Mouse (Mus musculus) lung, embryonic 15.5 days (tissue): ENCODE measurements around the gene Pgd. TPM values are rescaled to one million over a fixed set of nuclear protein-coding genes. Genes with fewer than 3 reads are reported as not detected.

Source experiments
- ATAC-seq: fragments of 200-750 bp; cut with Nextera tagmentation; 2 replicates; pipeline ENCODE4 v1.8.0; 2017; ENCODE audit warnings: moderate number of reproducible peaks, borderline replicate concordance; ENCODE audit not compliant: low FRiP score, low TSS enrichment; ENCODE audit errors: extremely low read depth
- H3K27ac ChIP-seq: fragments of 300-500 bp; sonication (generic); 2 replicates; pipeline ENCODE4 v1.5.1; 2015; ENCODE audit warnings: moderate library complexity, mild to moderate bottlenecking, inconsistent platforms
- H3K27me3 ChIP-seq: fragments of 300-500 bp; sonication (generic); 2 replicates; pipeline ENCODE4 v1.6.1; 2015; ENCODE audit warnings: inconsistent platforms
- H3K36me3 ChIP-seq: fragments of 300-500 bp; sonication (generic); 2 replicates; pipeline ENCODE4 v1.6.1; 2015; ENCODE audit warnings: inconsistent platforms
- H3K4me1 ChIP-seq: fragments of 300-500 bp; sonication (generic); 2 replicates; pipeline ENCODE4 v1.6.1; 2015; ENCODE audit warnings: inconsistent platforms
- H3K4me2 ChIP-seq: fragments of 300-500 bp; sonication (generic); 2 replicates; pipeline ENCODE4 v1.6.1; 2015; ENCODE audit warnings: inconsistent platforms, mild to moderate bottlenecking, moderate library complexity
- H3K4me3 ChIP-seq: fragments of 300-500 bp; sonication (generic); 2 replicates; pipeline ENCODE4 v1.5.1; 2015; ENCODE audit warnings: mild to moderate bottlenecking, inconsistent platforms
- H3K9ac ChIP-seq: fragments of 300-500 bp; sonication (generic); 2 replicates; pipeline ENCODE4 v1.6.1; 2015; ENCODE audit warnings: inconsistent platforms
- H3K9me3 ChIP-seq: fragments of 300-500 bp; sonication (generic); 2 replicates; pipeline ENCODE4 v1.6.1; 2016; ENCODE audit warnings: inconsistent platforms
- WGBS: fragments of 180-500 bp; shearing (Covaris S2); methylation state at CpG from one replicate; pipeline ENCODE4 v1.1.7; 2015; 5-methylcytosine and 5-hydroxymethylcytosine counted together
- polyA plus RNA-seq: library from polyadenylated mRNA; unstranded; fragments of >200 nt; fragmentation: Nextera tagmentation; extraction: Ambion mirVana; gene quantifications from 2 replicates; pipeline ENCODE4 v1.2.1, GENCODE M21; 2015

Pgd gene
- polyA plus RNA-seq, 1 experiment from 2014 or later: 117 TPM

GRCm38 (mm10) chr4:149149196-149149595 lies 17.4 kb downstream of the Pgd start:
- Histone ChIP-seq H3K4me1 (peaks cover 17% of the 10 kb centered on the region; the same call in 1 of the 2 replicates), H3K36me3 (peaks cover 48% of the 10 kb centered on the region), H3K4me3 (no peak overlapping the region), H3K4me2 (no peak overlapping the region), H3K27ac (no peak overlapping the region), H3K9ac (no peak overlapping the region), H3K27me3 (no peaks in the 10 kb centered on the region), H3K9me3 (no peaks in the 10 kb centered on the region)
- no peak for ATAC-seq
- WGBS: 78% methylated on average over 9 of the region's 9 CpGs

GRCm38 (mm10) chr4:149148084-149148483 lies 18.5 kb downstream of the Pgd start:
- H3K36me3 ChIP-seq: peaks cover 37% of the 10 kb centered on the region
- H3K27ac ChIP-seq: no peak overlapping the region
- 77% methylated on average over 4 of the region's 4 CpGs for WGBS
- no peak overlapping the region for H3K9ac ChIP-seq
- no peaks in the 10 kb centered on the region for H3K9me3 ChIP-seq
- H3K4me2 ChIP-seq: no peak overlapping the region
- no peak overlapping the region for H3K4me3 ChIP-seq
- H3K4me1 ChIP-seq: peaks cover 17% of the 10 kb centered on the region; the same call in 1 of the 2 replicates
- no peak for ATAC-seq
- no peaks in the 10 kb centered on the region for H3K27me3 ChIP-seq

GRCm38 (mm10) chr4:149147528-149147927 lies 19.0 kb downstream of the Pgd start:
- Histone ChIP-seq H3K36me3 (peaks cover 32% of the 10 kb centered on the region), H3K4me2 (no peak overlapping the region), H3K27ac (no peak overlapping the region), H3K27me3 (no peaks in the 10 kb centered on the region), H3K9me3 (no peaks in the 10 kb centered on the region), H3K4me3 (no peak overlapping the region), H3K4me1 (peaks cover 17% of the 10 kb centered on the region; the same call in 1 of the 2 replicates), H3K9ac (no peak overlapping the region)
- WGBS: 59% methylated on average over 7 of the region's 7 CpGs
- ATAC-seq: no peak

GRCm38 (mm10) chr4:149145151-149145550 lies 21.4 kb downstream of the Pgd start:
- H3K36me3 ChIP-seq: peaks cover 9% of the 10 kb centered on the region; the same call in 1 of the 2 replicates
- H3K9me3 ChIP-seq: no peaks in the 10 kb centered on the region
- 77% methylated on average over 4 of the region's 4 CpGs for WGBS
- no peak overlapping the region for H3K9ac ChIP-seq
- no peak overlapping the region for H3K27ac ChIP-seq
- ATAC-seq: no peak
- H3K4me2 ChIP-seq: no peak overlapping the region
- H3K4me1 ChIP-seq: peaks cover 17% of the 10 kb centered on the region; the same call in 1 of the 2 replicates
- H3K27me3 ChIP-seq: no peaks in the 10 kb centered on the region
- no peak overlapping the region for H3K4me3 ChIP-seq

GRCm38 (mm10) chr4:149144459-149144858 lies 22.1 kb downstream of the Pgd start:
- no peak overlapping the region for H3K27ac ChIP-seq
- no peaks in the 10 kb centered on the region for H3K27me3 ChIP-seq
- ATAC-seq: peak; percentile 62; the same call in 1 of the 2 replicates
- WGBS: 2% methylated on average over 3 of the region's 3 CpGs
- no peaks in the 10 kb centered on the region for H3K9me3 ChIP-seq
- H3K4me1 ChIP-seq: peaks cover 17% of the 10 kb centered on the region; the same call in 1 of the 2 replicates
- H3K4me2 ChIP-seq: no peak overlapping the region
- no peak overlapping the region for H3K9ac ChIP-seq
- H3K4me3 ChIP-seq: no peak overlapping the region
- H3K36me3 ChIP-seq: peaks cover 4% of the 10 kb centered on the region; the same call in 1 of the 2 replicates

- Histone ChIP-seq H3K36me3 (no peaks in the 10 kb centered on the region), H3K27ac (no peak overlapping the region), H3K27me3 (no peaks in the 10 kb centered on the region), H3K4me2 (no peak overlapping the region), H3K4me3 (no peak overlapping the region), H3K9me3 (no peaks in the 10 kb centered on the region), H3K4me1 (peaks cover 17% of the 10 kb centered on the region; the same call in 1 of the 2 replicates), H3K9ac (no peak overlapping the region)
- 25% methylated on average over 4 of the region's 4 CpGs for WGBS
- ATAC-seq: no peak
Measured at GRCm38 (mm10) chr4:149143594-149143993, 23.0 kb downstream of the Pgd start.

- no peak overlapping the region for H3K27ac ChIP-seq
- H3K36me3 ChIP-seq: no peaks in the 10 kb centered on the region
- H3K4me3 ChIP-seq: no peak overlapping the region
- no peaks in the 10 kb centered on the region for H3K27me3 ChIP-seq
- H3K9ac ChIP-seq: no peak overlapping the region
- no peak overlapping the region for H3K4me2 ChIP-seq
- H3K4me1 ChIP-seq: peaks cover 9% of the 10 kb centered on the region
- no peaks in the 10 kb centered on the region for H3K9me3 ChIP-seq
- WGBS: 63% methylated on average over 8 of the region's 8 CpGs
- no peak for ATAC-seq
Measured at GRCm38 (mm10) chr4:149138515-149138914, 28.1 kb downstream of the Pgd start.

GRCm38 (mm10) chr4:149136982-149137770 lies 29.4 kb downstream of the Pgd start, which contains the start of gene Cenps:
TSS of gene Cenps (minus strand) at chr4:149137629.
- Histone ChIP-seq H3K9me3 (no peaks in the 10 kb centered on the region), H3K9ac (peak within 1 kb of the TSS; percentile 76), H3K4me3 (peak within 1 kb of the TSS; percentile 54), H3K4me1 (peaks cover 18% of the 10 kb centered on the region), H3K27ac (peak within 1 kb of the TSS; percentile 88), H3K4me2 (peak within 1 kb of the TSS; percentile 84), H3K27me3 (no peaks in the 10 kb centered on the region), H3K36me3 (no peaks in the 10 kb centered on the region)
- ATAC-seq: peak; percentile 88
- under 1% methylated on average over 68 of the region's 68 CpGs for WGBS

GRCm38 (mm10) chr4:149136116-149136850 lies 30.3 kb downstream of the Pgd start:
- no peak for ATAC-seq
- Histone ChIP-seq H3K4me2 (peak overlapping the region; percentile 84), H3K9me3 (no peaks in the 10 kb centered on the region), H3K27ac (peak overlapping the region; percentile 88; the same call in 1 of the 2 replicates), H3K27me3 (no peaks in the 10 kb centered on the region), H3K4me3 (peak overlapping the region; percentile 54), H3K9ac (peak overlapping the region; percentile 76), H3K4me1 (peaks cover 19% of the 10 kb centered on the region), H3K36me3 (0 out of 2 replicates have a peak, but pooled peaks cover 2% of the 10 kb centered on the region)
- 48% methylated on average over 18 of the region's 18 CpGs for WGBS

GRCm38 (mm10) chr4:149133395-149133794 lies 33.2 kb downstream of the Pgd start:
- ATAC-seq: no peak
- Histone ChIP-seq H3K4me2 (no peak overlapping the region), H3K27ac (no peak overlapping the region), H3K4me1 (peaks cover 19% of the 10 kb centered on the region), H3K4me3 (no peak overlapping the region), H3K9me3 (no peaks in the 10 kb centered on the region), H3K27me3 (no peaks in the 10 kb centered on the region), H3K9ac (no peak overlapping the region), H3K36me3 (peaks cover 16% of the 10 kb centered on the region)
- WGBS: 84% methylated on average over 5 of the region's 5 CpGs

- Histone ChIP-seq H3K4me1 (peaks cover 19% of the 10 kb centered on the region), H3K27me3 (no peaks in the 10 kb centered on the region), H3K9me3 (no peaks in the 10 kb centered on the region), H3K4me2 (0 out of 2 replicates have a peak overlapping the region, but pooled peaks have one; percentile 16), H3K27ac (no peak overlapping the region), H3K9ac (no peak overlapping the region), H3K4me3 (no peak overlapping the region), H3K36me3 (peaks cover 17% of the 10 kb centered on the region)
- no peak for ATAC-seq
- WGBS: 57% methylated on average over 21 of the region's 21 CpGs
Measured at GRCm38 (mm10) chr4:149131789-149132565, 34.6 kb downstream of the Pgd start.
